Mouse (Mus musculus) hindbrain, embryonic 13.5 days (tissue): ENCODE measurements at regions not wholly inside any gene's neighbourhood (a gene's known extent, or its start where the extent isn't known, plus 50 kb on each side); places are given as distances from the start of the nearest gene placed in this dataset.
A peak's percentile ranks its signal among the peaks of the same experiment; 100 is the strongest.

Experiments used
- ATAC-seq: fragments of 200-750 bp; cut with Nextera tagmentation; 2 replicates; pipeline ENCODE4 v1.8.0; 2017; ENCODE audit warnings: moderate TSS enrichment; ENCODE audit not compliant: low FRiP score
- H3K27ac ChIP-seq: fragments of 300-500 bp; sonication (generic); 2 replicates; pipeline ENCODE4 v1.5.1; 2015; ENCODE audit warnings: inconsistent platforms, mild to moderate bottlenecking, moderate library complexity
- H3K27me3 ChIP-seq: fragments of 300-500 bp; sonication (generic); 2 replicates; pipeline ENCODE4 v1.6.1; 2015; ENCODE audit warnings: mild to moderate bottlenecking, inconsistent platforms
- H3K36me3 ChIP-seq: fragments of 300-500 bp; sonication (generic); 2 replicates; pipeline ENCODE4 v1.6.1; 2015; ENCODE audit warnings: mild to moderate bottlenecking, inconsistent platforms
- H3K4me1 ChIP-seq: fragments of 300-500 bp; sonication (generic); replicated peaks from 2 replicates; pipeline ENCODE4 v1.6.1; 2015; ENCODE audit warnings: inconsistent platforms
- H3K4me2 ChIP-seq: fragments of 300-500 bp; sonication (generic); 2 replicates; pipeline ENCODE4 v1.6.1; 2015; ENCODE audit warnings: inconsistent platforms, mild to moderate bottlenecking, moderate library complexity
- H3K4me3 ChIP-seq: fragments of 300-500 bp; sonication (generic); 2 replicates; pipeline ENCODE4 v1.5.1; 2015; ENCODE audit warnings: mild to moderate bottlenecking, inconsistent platforms
- H3K9ac ChIP-seq: fragments of 300-500 bp; sonication (generic); 2 replicates; pipeline ENCODE4 v1.6.1; 2015; ENCODE audit warnings: mild to moderate bottlenecking, inconsistent platforms
- H3K9me3 ChIP-seq: fragments of 300-500 bp; sonication (generic); 2 replicates; pipeline ENCODE4 v1.6.1; 2016; ENCODE audit warnings: inconsistent platforms
- WGBS: fragments of 180-500 bp; shearing (Covaris S2); methylation state at CpG from one replicate; pipeline ENCODE4 v1.1.7; 2015; 5-methylcytosine and 5-hydroxymethylcytosine counted together

DNA sequence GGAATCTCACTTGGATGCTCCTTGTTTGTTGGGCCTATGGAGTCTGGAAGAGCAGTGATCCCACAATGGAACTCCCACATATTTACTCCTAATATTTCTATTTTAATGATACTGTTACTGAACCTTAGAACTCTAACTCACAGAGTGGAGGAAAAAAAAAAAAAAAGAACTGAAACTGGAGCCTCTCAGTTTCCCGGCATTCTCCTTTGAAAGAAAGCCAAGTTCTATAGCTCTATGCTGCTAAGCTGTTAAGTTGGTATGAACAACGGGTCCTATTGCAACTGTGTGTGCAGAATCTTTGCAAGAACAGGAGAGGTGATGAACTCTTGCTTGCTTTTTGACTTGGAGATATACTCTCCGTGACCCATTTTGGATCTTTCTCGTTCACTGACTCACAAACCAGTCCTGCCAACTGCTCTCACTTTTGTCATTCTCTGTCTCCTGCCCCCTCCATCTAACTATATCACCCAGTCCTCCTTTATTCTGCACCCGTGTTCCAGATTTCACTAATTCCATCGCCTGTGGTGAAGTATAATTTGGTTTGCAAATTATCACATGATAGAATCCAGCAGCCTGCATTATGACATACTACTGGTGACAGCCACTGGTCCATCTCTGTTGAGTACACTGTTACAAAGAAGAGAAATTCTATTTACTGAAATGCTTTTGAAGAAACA lies 92.6 kb upstream of the Ctsc start:
- WGBS, result 78% methylated on average over 6 of the region's 6 CpGs
- H3K4me1 ChIP-seq, result no peaks in the 10 kb centered on the region
- H3K9ac ChIP-seq, result no peak overlapping the region
- no peak overlapping the region for H3K27ac ChIP-seq
- no peaks in the 10 kb centered on the region for H3K27me3 ChIP-seq
- ATAC-seq, result no peak
- H3K36me3 ChIP-seq, result no peaks in the 10 kb centered on the region
- H3K9me3 ChIP-seq, result no peaks in the 10 kb centered on the region
- no peak overlapping the region for H3K4me3 ChIP-seq
- no peak overlapping the region for H3K4me2 ChIP-seq

DNA sequence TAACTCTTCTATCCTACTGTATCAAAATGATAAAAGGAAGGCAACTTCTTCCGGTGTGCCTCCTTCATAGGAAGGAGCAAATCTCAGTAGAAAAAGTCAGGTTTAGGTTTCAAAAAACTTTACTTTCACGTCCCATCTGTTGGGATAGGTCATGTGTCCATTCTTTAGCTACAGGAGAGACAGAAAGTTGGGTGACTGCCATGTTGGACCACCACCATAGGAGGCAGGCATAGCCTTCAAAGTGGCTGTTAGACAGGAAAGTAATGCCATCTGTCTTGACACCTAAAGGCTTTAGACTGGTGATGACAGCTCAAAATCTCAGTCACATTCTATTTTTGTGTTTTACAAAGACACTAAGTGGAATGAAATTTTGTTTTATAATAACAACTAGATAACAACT lies 90.3 kb upstream of the Ctsc start:
- no peak for ATAC-seq
- WGBS, result 82% methylated on average over 2 of the region's 2 CpGs
- Histone ChIP-seq H3K9me3 (no peaks in the 10 kb centered on the region), H3K9ac (no peak overlapping the region), H3K4me1 (no peaks in the 10 kb centered on the region), H3K4me3 (no peak overlapping the region), H3K36me3 (no peaks in the 10 kb centered on the region), H3K27me3 (no peaks in the 10 kb centered on the region), H3K27ac (no peak overlapping the region), H3K4me2 (no peak overlapping the region)

DNA sequence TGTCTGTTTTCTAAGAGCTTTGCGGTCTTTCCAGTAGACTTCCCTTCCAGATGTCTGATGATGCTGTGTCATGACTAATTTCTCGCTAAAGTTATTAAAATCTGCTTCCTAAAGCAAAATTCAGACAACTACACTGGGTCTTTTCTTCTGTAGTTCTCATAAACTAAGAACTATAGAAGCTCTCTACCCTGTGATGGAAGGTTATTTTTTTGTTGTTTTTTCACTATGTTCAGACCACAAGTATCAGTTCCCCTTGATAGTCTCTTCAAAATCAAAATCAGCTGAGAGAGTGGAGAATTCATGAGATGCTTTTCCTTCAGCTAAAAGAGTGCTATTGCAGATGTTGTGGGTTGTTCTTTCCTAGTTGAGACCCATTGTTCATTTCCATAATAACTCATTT lies 85.1 kb upstream of the Ctsc start:
- Histone ChIP-seq H3K27me3 (no peaks in the 10 kb centered on the region), H3K4me3 (no peak overlapping the region), H3K27ac (no peak overlapping the region), H3K9me3 (no peaks in the 10 kb centered on the region), H3K36me3 (no peaks in the 10 kb centered on the region), H3K4me1 (no peaks in the 10 kb centered on the region), H3K9ac (no peak overlapping the region), H3K4me2 (no peak overlapping the region)
- ATAC-seq, result no peak
- 88% methylated on average over 2 of the region's 2 CpGs for WGBS

DNA sequence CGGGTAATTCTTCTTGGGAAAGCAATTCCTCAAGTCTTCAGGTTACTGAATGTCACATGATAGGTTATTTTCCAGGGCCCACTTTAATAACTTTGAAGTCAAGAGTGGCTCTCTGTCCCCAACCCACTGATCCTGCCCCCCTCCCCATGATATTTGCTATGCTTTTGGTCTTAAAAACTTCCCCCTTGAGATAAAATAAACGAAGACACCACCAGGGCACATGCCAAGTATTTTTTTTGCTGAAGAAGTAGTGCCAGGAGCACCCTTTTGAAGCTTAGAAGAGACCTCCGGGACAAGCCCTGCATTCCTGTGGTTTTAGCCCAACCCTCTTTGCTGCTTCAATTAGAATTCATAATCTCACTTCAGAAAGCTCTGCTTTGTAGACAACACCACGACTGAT lies 78.8 kb upstream of the Ctsc start:
- no peaks in the 10 kb centered on the region for H3K4me1 ChIP-seq
- no peaks in the 10 kb centered on the region; the same call in 1 of the 2 replicates for H3K9me3 ChIP-seq
- no peaks in the 10 kb centered on the region for H3K36me3 ChIP-seq
- H3K27ac ChIP-seq, result no peak overlapping the region
- no peaks in the 10 kb centered on the region for H3K27me3 ChIP-seq
- H3K9ac ChIP-seq, result no peak overlapping the region
- no peak for ATAC-seq
- WGBS, result 72% methylated on average over 4 of the region's 4 CpGs
- H3K4me3 ChIP-seq, result no peak overlapping the region
- no peak overlapping the region for H3K4me2 ChIP-seq

DNA sequence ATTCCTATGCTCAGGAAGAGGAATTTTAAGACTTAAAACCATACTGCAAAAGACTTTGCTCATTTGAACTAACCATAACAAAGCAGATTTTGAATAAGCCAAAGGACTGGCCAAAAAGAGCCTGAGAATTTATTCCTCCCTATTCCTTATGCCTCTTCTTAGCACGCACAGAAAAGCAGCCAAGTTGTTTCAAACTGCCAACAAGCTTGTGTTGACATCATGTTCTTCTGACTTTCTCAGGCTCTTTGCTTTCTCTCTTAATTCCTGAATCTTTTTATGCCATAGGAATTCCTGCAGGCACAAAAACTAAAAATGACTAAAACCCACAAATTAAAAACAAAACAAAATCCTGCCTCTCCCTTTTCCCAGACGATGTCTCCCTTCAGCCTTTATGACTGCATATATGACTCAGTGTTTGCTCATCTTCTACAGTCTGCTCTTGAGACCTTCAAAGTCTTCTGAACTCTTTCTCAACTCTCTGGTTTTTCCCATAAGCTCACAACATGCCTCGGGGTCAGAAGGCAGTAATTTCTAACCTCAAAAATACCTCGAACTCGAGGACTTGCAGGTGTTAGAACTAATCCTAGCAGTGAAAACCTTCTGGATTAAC lies 77.9 kb upstream of the Ctsc start:
- no peak for ATAC-seq

DNA sequence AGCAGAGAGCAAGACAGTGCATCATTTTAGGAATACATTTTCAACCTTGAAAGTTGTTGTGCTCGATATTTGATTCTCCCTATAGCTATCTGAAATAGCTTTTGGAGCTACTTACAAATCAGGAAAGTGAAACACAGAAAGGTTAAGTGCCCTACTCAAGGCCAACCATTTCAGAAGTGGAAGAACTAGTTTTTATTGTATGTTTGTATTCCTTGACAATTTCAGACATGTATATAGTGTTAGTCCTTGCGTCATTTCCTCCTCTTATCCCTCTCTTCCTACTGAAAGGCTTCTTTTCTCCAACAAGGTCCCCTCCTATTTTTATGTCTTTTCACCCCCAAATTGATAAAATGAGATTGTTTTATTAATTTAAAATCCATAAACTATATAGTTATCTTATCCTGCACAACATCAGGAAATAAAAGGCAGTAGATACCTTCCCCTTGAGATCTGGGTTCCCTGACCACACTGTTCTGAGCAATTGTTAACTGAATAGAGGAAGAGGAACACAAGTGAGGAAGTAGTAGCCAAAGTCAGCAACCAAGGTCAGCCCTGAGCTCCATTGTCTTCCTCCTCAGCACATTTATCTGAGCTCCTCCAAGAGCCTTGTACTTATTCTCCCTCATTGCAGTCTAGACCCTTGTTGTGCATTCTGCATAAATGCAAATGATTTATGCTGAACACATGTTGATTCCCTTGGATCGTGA lies 76.1 kb upstream of the Ctsc start:
- Histone ChIP-seq H3K4me3 (no peak overlapping the region), H3K9ac (no peak overlapping the region), H3K36me3 (no peaks in the 10 kb centered on the region), H3K9me3 (no peaks in the 10 kb centered on the region; the same call in 1 of the 2 replicates), H3K4me1 (peaks cover under 1% of the 10 kb centered on the region; the same call in 1 of the 2 replicates), H3K27ac (no peak overlapping the region), H3K4me2 (no peak overlapping the region), H3K27me3 (no peaks in the 10 kb centered on the region)
- 83% methylated on average over 3 of the region's 3 CpGs for WGBS
- no peak for ATAC-seq

More for the DNA sequence above, 77.9 kb upstream of the Ctsc start:
- Histone ChIP-seq H3K36me3 (no peaks in the 10 kb centered on the region), H3K27ac (no peak overlapping the region), H3K4me3 (no peak overlapping the region), H3K4me1 (no peaks in the 10 kb centered on the region), H3K27me3 (no peaks in the 10 kb centered on the region), H3K9ac (no peak overlapping the region), H3K4me2 (no peak overlapping the region), H3K9me3 (no peaks in the 10 kb centered on the region; the same call in 1 of the 2 replicates)
- 92% methylated on average over 5 of the region's 5 CpGs for WGBS

DNA sequence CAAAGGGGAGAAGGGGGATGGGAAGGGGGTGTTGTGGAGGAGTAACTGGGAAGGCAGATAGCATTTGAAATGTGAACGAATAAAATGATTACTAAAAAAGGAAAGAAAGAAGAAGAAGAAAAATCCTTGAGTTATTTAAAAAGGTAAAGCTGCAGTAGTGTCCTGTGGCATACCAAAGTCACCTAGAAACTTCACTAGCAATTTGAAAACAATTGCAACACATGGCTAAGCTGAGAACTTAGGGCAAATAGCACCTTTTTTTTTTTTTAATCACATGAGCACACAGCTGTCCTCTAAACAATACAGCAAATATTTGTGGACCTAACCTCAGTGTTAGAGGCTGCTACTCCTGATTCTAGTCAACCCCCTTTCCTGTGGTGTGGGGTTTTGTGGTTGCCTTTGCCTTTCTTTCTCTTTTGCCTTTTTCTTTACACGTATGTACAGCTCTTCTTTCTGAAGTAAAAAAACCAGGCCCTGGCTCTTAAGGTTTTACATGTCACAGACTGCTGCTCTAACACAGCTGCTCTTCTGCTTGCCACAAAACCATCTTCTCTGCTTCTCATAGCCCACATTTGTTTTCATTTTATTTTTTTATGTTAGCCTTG lies 71.6 kb upstream of the Ctsc start:
- 0 out of 2 replicates have a peak, but pooled peaks have one; percentile 28 for ATAC-seq
- no peak overlapping the region for H3K9ac ChIP-seq
- 35% methylated on average over 2 of the region's 2 CpGs for WGBS
- H3K9me3 ChIP-seq, result no peaks in the 10 kb centered on the region
- peaks cover 6% of the 10 kb centered on the region for H3K4me1 ChIP-seq
- no peak overlapping the region for H3K4me2 ChIP-seq
- no peak overlapping the region for H3K4me3 ChIP-seq
- peak overlapping the region; percentile 70; the same call in 1 of the 2 replicates for H3K27ac ChIP-seq
- no peaks in the 10 kb centered on the region for H3K36me3 ChIP-seq
- H3K27me3 ChIP-seq, result no peaks in the 10 kb centered on the region

DNA sequence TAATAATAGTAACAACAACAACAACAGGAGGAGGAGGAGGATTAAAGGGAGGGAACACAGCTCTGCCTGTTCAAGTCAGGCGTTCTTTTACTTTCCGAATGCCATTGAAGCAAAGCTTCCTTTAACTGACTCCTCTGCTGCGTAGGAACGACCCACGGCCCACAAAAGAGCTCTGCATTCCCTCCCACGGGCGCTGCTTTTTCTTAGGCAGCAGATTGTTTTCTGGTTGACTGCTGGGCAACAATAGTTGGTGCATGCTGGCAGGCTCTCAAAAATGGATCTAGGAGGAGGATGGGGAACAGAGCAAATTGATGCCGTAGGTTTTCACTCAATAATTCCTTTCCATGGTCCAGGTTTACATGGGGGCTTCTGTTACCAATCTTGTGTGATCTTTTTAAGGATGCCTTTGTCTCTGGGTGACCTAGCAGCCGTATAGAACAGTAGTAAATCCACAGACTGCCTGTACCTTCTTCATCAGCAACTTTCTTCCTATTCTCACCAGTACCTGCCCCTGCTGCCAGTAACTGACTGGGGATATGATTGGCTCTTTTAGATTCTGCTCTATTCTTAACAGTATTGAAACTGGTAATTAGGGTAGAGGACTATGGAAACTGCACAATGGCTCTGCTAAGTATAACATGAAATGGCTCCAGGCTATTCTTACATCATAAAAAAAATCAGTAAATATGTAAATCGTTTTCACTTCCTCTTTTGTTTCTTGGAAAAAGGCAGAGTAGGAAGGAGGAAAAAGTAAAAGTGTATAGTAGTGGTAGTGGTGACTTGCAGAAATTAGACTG lies 70.8 kb upstream of the Ctsc start:
- H3K27ac ChIP-seq, result peak overlapping the region; percentile 70
- no peaks in the 10 kb centered on the region for H3K36me3 ChIP-seq
- no peak overlapping the region for H3K4me3 ChIP-seq
- H3K9ac ChIP-seq, result no peak overlapping the region
- no peaks in the 10 kb centered on the region for H3K27me3 ChIP-seq
- WGBS, result 13% methylated on average over 10 of the region's 10 CpGs
- no peaks in the 10 kb centered on the region for H3K9me3 ChIP-seq
- ATAC-seq, result peak; percentile 80
- no peak overlapping the region; the same call in 1 of the 2 replicates for H3K4me2 ChIP-seq
- peaks cover 6% of the 10 kb centered on the region for H3K4me1 ChIP-seq

DNA sequence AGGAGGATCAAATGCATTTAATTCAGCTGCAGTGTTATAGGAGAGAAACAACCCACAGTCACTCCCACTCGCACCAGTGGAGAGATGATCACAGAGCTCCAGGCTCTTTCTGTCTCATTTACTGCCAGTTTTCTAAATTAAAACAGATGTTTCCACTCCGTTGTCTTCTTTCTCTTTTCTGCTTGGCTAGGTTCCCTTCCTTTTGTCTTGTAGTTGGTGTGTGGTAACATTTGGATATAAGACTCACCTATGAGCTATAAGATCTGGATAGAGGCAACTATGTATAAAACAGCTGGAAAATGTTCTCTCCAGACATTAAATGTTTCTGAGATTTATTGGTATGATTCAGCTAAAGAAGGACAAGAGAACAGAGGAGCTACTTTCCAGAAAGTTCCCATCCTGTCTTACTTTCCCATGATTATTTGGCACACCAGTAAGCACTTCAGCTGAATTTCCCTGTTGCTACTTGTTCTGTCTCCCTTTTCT lies 63.1 kb upstream of the Ctsc start:
- WGBS, result 56% methylated on average over 2 of the region's 2 CpGs
- Histone ChIP-seq H3K36me3 (no peaks in the 10 kb centered on the region), H3K4me2 (no peak overlapping the region), H3K27ac (no peak overlapping the region), H3K4me3 (no peak overlapping the region), H3K9ac (no peak overlapping the region), H3K27me3 (no peaks in the 10 kb centered on the region), H3K4me1 (no peaks in the 10 kb centered on the region), H3K9me3 (no peaks in the 10 kb centered on the region)
- no peak for ATAC-seq

DNA sequence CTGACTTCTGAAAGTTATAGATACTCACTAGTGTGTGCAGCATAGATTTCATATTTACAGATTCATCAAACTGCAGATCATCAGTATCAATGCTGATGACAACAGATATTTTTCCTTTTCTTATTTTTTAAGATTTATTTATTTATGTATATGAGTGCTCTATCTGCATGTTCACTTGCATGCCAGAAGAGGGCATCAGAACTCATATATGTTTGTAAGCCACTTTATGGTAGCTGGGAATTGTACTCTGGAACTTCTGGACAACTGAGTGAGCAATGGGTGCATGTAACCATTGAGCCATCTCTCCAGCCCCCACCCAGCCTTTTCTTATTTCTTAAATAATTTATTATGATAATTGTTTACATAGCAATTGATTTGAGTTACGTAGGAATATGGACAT lies 62.5 kb upstream of the Ctsc start:
- H3K4me2 ChIP-seq, result no peak overlapping the region
- H3K27me3 ChIP-seq, result no peaks in the 10 kb centered on the region
- no peaks in the 10 kb centered on the region for H3K36me3 ChIP-seq
- no peak overlapping the region for H3K27ac ChIP-seq
- 91% methylated on average over 1 of the region's 1 CpGs for WGBS
- H3K9me3 ChIP-seq, result no peaks in the 10 kb centered on the region
- no peak for ATAC-seq
- no peak overlapping the region for H3K4me3 ChIP-seq
- no peaks in the 10 kb centered on the region for H3K4me1 ChIP-seq
- no peak overlapping the region for H3K9ac ChIP-seq

DNA sequence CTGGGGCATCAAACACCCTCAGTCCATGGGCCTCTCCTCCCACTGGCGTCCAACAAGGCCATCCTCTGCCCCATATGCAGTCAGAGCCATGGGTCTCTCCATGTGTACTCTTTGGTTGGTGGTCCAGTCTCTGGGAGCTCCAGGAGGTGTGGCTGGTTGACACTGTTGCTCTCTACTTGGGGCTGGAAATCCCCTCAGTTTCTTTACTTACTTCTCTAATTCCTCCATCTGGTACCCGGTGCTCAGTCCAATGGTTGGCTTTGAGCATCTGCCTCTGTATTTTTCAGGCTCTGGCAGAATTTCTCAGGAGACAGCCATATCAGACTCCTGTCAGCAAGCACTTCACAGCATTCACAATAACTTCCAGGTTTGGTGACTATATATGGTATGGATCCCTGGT lies 55.7 kb upstream of the Ctsc start:
- Histone ChIP-seq H3K4me3 (no peak overlapping the region), H3K4me1 (no peaks in the 10 kb centered on the region), H3K36me3 (no peaks in the 10 kb centered on the region), H3K9ac (no peak overlapping the region), H3K9me3 (no peaks in the 10 kb centered on the region), H3K27ac (no peak overlapping the region), H3K4me2 (no peak overlapping the region), H3K27me3 (no peaks in the 10 kb centered on the region)
- no peak for ATAC-seq
- 89% methylated on average over 2 of the region's 2 CpGs for WGBS

DNA sequence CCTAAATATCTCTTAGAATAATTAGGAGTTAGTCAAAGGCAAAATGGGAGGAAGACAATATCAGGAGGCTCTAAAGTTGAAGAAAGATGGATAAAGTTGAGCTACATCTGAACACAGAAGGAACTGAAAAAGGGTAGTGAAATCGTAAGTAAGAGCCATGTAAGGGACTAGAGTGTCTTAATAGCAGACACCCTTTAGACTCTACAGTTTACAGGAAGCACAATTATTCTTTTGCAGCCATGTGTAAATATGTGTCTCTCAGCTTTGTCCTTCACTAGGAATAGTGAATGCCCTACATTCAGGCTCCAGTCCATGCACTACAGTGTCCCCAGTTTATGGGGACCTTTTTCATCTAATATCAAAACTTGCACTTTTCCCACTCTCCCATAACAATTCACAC lies 52.1 kb upstream of the Ctsc start:
- no peak for ATAC-seq
- WGBS, result 73% methylated on average over 1 of the region's 1 CpGs
- no peak overlapping the region for H3K4me3 ChIP-seq

More for the DNA sequence above, 52.1 kb upstream of the Ctsc start:
- Histone ChIP-seq H3K4me2 (no peak overlapping the region), H3K9ac (no peak overlapping the region), H3K27me3 (no peaks in the 10 kb centered on the region), H3K36me3 (no peaks in the 10 kb centered on the region), H3K27ac (no peak overlapping the region), H3K9me3 (no peaks in the 10 kb centered on the region), H3K4me1 (no peaks in the 10 kb centered on the region)
